Mouse (Mus musculus) forebrain, postnatal 0 days (tissue): ENCODE measurements around the gene Ptprq. TPM values are rescaled to one million over a fixed set of nuclear protein-coding genes. Genes with fewer than 3 reads are reported as not detected.
A peak's percentile ranks its signal among the peaks of the same experiment; 100 is the strongest.

Source experiments
- ATAC-seq: fragments of 200-750 bp; cut with Nextera tagmentation; 2 replicates; pipeline ENCODE4 v1.8.0; 2017; ENCODE audit warnings: mild to moderate bottlenecking, moderate library complexity
- DNase-seq: peaks from one replicate; pipeline ENCODE4 v3.0.0-alpha.2; 2015
- H3K27ac ChIP-seq: fragments of 300-500 bp; sonication (generic); 2 replicates; pipeline ENCODE4 v1.5.1; 2014; ENCODE audit warnings: low read depth, mild to moderate bottlenecking, antibody characterized with exemption, low read length, moderate library complexity, mixed read lengths
- H3K27me3 ChIP-seq: fragments of 300-500 bp; sonication (generic); 2 replicates; pipeline ENCODE4 v1.6.1; 2014; ENCODE audit warnings: mild to moderate bottlenecking, low read length, mixed read lengths; ENCODE audit not compliant: insufficient read depth
- H3K36me3 ChIP-seq: fragments of 300-500 bp; sonication (generic); 2 replicates; pipeline ENCODE4 v1.6.1; 2014; ENCODE audit warnings: mild to moderate bottlenecking, moderate library complexity; ENCODE audit not compliant: insufficient read depth
- H3K4me1 ChIP-seq: fragments of 300-500 bp; sonication (generic); 2 replicates; pipeline ENCODE4 v1.6.1; 2014; ENCODE audit warnings: antibody characterized with exemption; ENCODE audit not compliant: insufficient read depth
- H3K4me2 ChIP-seq: fragments of 300-500 bp; sonication (generic); 2 replicates; pipeline ENCODE4 v1.6.1; 2014; ENCODE audit warnings: low read depth, mild to moderate bottlenecking, moderate library complexity
- H3K4me3 ChIP-seq: fragments of 300-500 bp; sonication (generic); 2 replicates; pipeline ENCODE4 v1.5.1; 2014; ENCODE audit warnings: low read depth, low read length, mixed read lengths
- H3K9ac ChIP-seq: fragments of 300-500 bp; sonication (generic); 2 replicates; pipeline ENCODE4 v1.6.1; 2014; ENCODE audit warnings: mild to moderate bottlenecking
- H3K9me3 ChIP-seq: fragments of 300-500 bp; sonication (generic); 2 replicates; pipeline ENCODE4 v1.6.1; 2016; ENCODE audit warnings: low read length
- CTCF ChIP-seq: sonication (generic); IDR thresholded peaks from 2 replicates; pipeline ENCODE4 v1.5.1; 2016; ENCODE audit warnings: antibody characterized with exemption, control low read depth, low read depth
- WGBS: fragments of 180-500 bp; shearing (Covaris S2); extraction: QIAGEN DNeasy Blood & Tissue Kit; methylation state at CpG from one replicate; pipeline ENCODE4 v1.1.7; 2014; 5-methylcytosine and 5-hydroxymethylcytosine counted together
- polyA plus RNA-seq: library from polyadenylated mRNA; unstranded; fragments of >200 nt; fragmentation: Nextera tagmentation; extraction: Ambion mirVana; gene quantifications from 2 replicates; pipeline ENCODE4 v1.2.1, GENCODE M21; 2015
- total RNA-seq: library from RNA; depleted of rRNA; stranded (reverse); fragments of >200 nt; gene quantifications from 2 replicates; pipeline ENCODE4 v1.2.3, GENCODE M21; 2014; rRNA removed

The Ptprq gene
- total RNA-seq (0.08 and 0.10 TPM in 2 replicates), polyA plus RNA-seq (0.09 and 0.10 TPM in 2 replicates)

DNA sequence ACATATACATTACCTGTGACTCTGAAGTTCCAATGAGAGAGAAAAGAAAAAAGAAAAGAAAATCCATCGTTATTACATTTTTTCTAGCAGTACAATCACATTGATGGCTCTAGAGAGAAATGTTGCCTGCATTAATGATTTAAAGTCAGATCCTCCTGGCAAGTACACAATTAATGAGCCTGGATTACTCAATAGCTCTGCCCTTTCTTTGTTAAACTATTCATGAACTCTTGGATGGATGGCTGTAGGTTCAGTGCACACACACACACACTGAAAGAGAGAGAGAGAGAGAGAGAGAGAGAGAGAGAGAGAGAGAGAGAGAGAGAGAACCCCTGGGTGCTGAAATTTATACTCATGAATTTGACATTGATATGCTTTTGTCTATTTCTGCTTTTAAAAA, at the start of gene Ptprq:
Gene Ptprq, minus strand, starts transcription at position 246 of the 400 bp plus-strand sequence.
- no peaks in the 10 kb centered on the region for H3K27me3 ChIP-seq
- TF ChIP-seq CTCF, result no peak
- WGBS, result 19% methylated on average over 1 of the region's 1 CpGs

DNA sequence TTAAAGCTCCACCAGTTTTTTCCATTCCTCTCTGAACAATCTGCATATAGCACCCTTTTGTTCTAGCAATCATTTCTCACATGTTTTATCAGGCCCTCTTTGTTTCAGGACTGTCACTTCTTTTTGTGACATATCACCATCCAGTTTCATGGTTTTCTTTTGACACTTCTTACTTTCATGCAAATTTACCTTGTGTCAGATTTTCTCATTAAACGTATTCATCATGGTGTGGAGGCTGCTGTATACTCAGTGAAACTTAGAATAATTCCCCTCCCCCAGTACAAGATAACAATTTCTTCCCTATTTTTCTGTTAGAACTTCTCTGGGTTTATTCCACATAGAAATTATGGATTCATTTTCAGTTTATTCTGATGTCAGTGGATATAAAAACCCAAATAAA, 39.8 kb upstream of the Ptprq start:
- Histone ChIP-seq H3K36me3 (no peaks in the 10 kb centered on the region), H3K4me1 (no peaks in the 10 kb centered on the region), H3K27me3 (no peaks in the 10 kb centered on the region), H3K9me3 (no peaks in the 10 kb centered on the region), H3K4me3 (no peak overlapping the region), H3K27ac (no peak overlapping the region), H3K4me2 (no peak overlapping the region), H3K9ac (no peak overlapping the region)
- peak; percentile 80; the same call in 1 of the 2 replicates for ATAC-seq
- no peak for TF ChIP-seq CTCF
- peak; percentile 2 for DNase-seq
- 51% methylated on average over 1 of the region's 1 CpGs for WGBS

More for the DNA sequence above, at the start of gene Ptprq:
- H3K4me3 ChIP-seq, result no peak within 1 kb of the TSS
- H3K27ac ChIP-seq, result no peak within 1 kb of the TSS
- no peak for ATAC-seq
- DNase-seq, result no peak
- H3K36me3 ChIP-seq, result no peaks in the 10 kb centered on the region
- H3K4me2 ChIP-seq, result no peak within 1 kb of the TSS
- no peak within 1 kb of the TSS for H3K9ac ChIP-seq
- H3K4me1 ChIP-seq, result no peaks in the 10 kb centered on the region
- 0 out of 2 replicates have a peak, but pooled peaks cover 3% of the 10 kb centered on the region for H3K9me3 ChIP-seq

GRCm38 (mm10) chr10:107753471-107753870, 33.6 kb upstream of the Ptprq start:
- no peak overlapping the region for H3K27ac ChIP-seq
- WGBS, result 96% methylated on average over 3 of the region's 3 CpGs

DNA sequence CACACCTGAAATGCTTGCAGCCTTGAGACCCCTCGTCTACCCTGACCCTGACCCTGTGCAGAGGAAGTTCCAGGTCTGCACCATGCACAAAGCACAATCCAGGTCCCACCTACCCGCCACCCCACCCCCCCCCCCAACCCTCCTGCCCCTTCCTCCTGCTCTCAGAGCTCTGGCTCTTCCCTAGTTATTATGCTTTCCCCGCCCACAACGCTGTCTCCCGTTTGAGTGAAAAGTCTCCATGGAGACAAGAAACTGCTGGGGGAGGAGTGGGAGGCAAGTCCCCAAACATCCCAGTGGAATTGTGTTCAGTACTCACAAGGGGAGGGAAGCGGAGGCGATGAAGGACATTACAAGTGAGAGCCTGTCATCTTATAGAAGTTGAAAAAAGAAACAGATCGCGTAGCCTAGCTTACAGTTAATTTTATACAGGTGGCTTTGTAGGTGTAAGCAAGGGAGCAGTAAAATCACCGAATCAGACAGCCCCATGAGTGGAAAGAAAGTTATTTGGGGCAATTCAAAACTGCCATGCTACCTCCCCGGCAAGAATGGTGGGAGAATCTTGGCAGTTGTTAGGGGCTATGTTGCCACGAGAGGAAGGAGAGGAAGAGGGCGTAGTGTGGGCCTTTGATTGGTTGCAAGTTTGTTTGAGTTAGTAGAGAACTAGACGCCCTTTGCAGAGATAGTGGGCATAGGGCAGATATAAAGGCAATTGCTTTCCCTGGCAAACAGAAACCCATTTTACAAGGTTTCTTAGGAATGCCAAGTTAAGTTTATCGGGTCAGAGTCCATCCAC, 32.7 kb upstream of the Ptprq start:
- ATAC-seq, result peak; percentile 82
- H3K4me2 ChIP-seq, result peak overlapping the region; percentile 27
- no peak for TF ChIP-seq CTCF
- H3K9ac ChIP-seq, result no peak overlapping the region
- peak; percentile 9 for DNase-seq
- H3K27me3 ChIP-seq, result no peaks in the 10 kb centered on the region
- no peaks in the 10 kb centered on the region; the same call in 1 of the 2 replicates for H3K4me1 ChIP-seq
- H3K4me3 ChIP-seq, result 0 out of 2 replicates have a peak overlapping the region, but pooled peaks have one; percentile 6
- 19% methylated on average over 15 of the region's 15 CpGs for WGBS
- H3K36me3 ChIP-seq, result no peaks in the 10 kb centered on the region
- no peak overlapping the region for H3K27ac ChIP-seq
- no peaks in the 10 kb centered on the region for H3K9me3 ChIP-seq

More at GRCm38 (mm10) chr10:107753471-107753870, 33.6 kb upstream of the Ptprq start:
- no peak for ATAC-seq
- Histone ChIP-seq H3K4me2 (no peak overlapping the region), H3K4me1 (no peaks in the 10 kb centered on the region; the same call in 1 of the 2 replicates), H3K9me3 (no peaks in the 10 kb centered on the region), H3K9ac (no peak overlapping the region), H3K27me3 (no peaks in the 10 kb centered on the region), H3K4me3 (no peak overlapping the region), H3K36me3 (no peaks in the 10 kb centered on the region)
- no peak for TF ChIP-seq CTCF
- DNase-seq, result no peak

DNA sequence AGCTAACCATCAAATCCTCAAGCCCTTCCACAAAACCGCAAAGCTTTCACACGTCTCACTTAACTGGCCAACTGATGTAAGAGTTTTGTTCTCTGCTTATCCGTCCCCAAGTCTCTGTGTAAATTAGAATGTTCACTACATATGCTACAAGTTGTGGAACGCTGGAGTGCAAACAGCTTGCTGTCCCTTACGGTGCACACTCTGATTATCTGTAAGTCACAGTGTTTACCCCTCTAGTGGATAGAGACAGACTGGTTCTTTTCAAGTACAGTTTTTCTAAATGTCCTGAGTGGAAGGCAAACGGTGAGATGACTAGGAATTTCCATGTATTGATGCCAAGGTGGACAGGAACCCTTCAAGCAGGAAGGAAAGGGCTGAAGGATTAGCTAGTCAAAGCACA, 32.1 kb upstream of the Ptprq start:
- no peak for TF ChIP-seq CTCF
- WGBS, result 17% methylated on average over 6 of the region's 6 CpGs
- Histone ChIP-seq H3K4me3 (0 out of 2 replicates have a peak overlapping the region, but pooled peaks have one; percentile 6), H3K4me2 (peak overlapping the region; percentile 27), H3K27me3 (no peaks in the 10 kb centered on the region), H3K27ac (no peak overlapping the region), H3K4me1 (no peaks in the 10 kb centered on the region; the same call in 1 of the 2 replicates), H3K9ac (no peak overlapping the region), H3K36me3 (no peaks in the 10 kb centered on the region), H3K9me3 (no peaks in the 10 kb centered on the region)
- DNase-seq, result peak; percentile 11
- peak; percentile 62 for ATAC-seq

GRCm38 (mm10) chr10:107747566-107747965, 27.7 kb upstream of the Ptprq start:
- peak; percentile 69 for TF ChIP-seq CTCF
- no peaks in the 10 kb centered on the region for H3K27me3 ChIP-seq
- no peaks in the 10 kb centered on the region; the same call in 1 of the 2 replicates for H3K4me1 ChIP-seq
- no peak overlapping the region for H3K4me3 ChIP-seq
- no peaks in the 10 kb centered on the region for H3K36me3 ChIP-seq
- H3K27ac ChIP-seq, result no peak overlapping the region
- 19% methylated on average over 5 of the region's 5 CpGs for WGBS
- ATAC-seq (no peak), DNase-seq (peak; percentile 58)
- no peaks in the 10 kb centered on the region for H3K9me3 ChIP-seq
- no peak overlapping the region for H3K9ac ChIP-seq
- H3K4me2 ChIP-seq, result no peak overlapping the region

DNA sequence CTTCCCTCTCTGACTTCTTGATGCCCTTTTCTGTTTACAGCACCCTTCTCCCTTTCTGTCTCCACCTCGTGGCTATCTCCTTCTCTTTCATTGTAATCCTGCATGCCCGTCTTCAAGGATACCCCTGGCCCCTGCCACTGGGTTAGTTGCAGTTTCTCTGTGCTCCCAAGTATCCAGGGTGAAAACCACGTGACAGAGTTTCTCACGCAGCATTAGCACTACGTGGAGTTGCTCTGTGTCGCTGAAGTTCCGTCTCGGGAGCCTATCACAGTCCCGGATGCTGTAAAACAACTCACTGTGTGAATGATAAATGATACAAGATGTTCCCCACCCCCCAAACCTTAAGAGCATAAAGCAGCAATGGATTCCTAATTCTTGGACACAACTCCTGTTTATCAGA, 26.9 kb upstream of the Ptprq start:
- Histone ChIP-seq H3K27me3 (no peaks in the 10 kb centered on the region), H3K9me3 (no peaks in the 10 kb centered on the region), H3K9ac (no peak overlapping the region), H3K36me3 (no peaks in the 10 kb centered on the region), H3K27ac (no peak overlapping the region), H3K4me2 (no peak overlapping the region), H3K4me1 (no peaks in the 10 kb centered on the region), H3K4me3 (no peak overlapping the region)
- no peak for DNase-seq
- TF ChIP-seq CTCF, result no peak
- WGBS, result 33% methylated on average over 9 of the region's 9 CpGs
- no peak for ATAC-seq
